Mouse (Mus musculus) MEL (cell line): ENCODE results near the gene St7. TPM values are rescaled to one million over a fixed set of nuclear protein-coding genes. Genes with fewer than 3 reads are reported as not detected.

Experiments used
- DNase-seq: peaks from one replicate; pipeline ENCODE4 v3.0.0; 2011; ENCODE audit warnings: low read depth, low spot score
- H3K27ac ChIP-seq: 2 replicates; pipeline ENCODE4 v1.5.1; 2012; ENCODE audit warnings: low read depth, mild to moderate bottlenecking, control low read depth, low read length, moderate library complexity; ENCODE audit not compliant: control insufficient read depth
- H3K27me3 ChIP-seq, 2 experiments: fragments of 150-350 bp in 1 of 2; sonication (generic) in 1 of 2; 2 replicates each; pipeline ENCODE4 v1.6.1; 2012; ENCODE audit warnings: low read length in 2 of 2, mild to moderate bottlenecking in 2 of 2, improper control_type of control experiment in 1 of 2, moderate library complexity in 1 of 2; ENCODE audit not compliant: insufficient read depth in 2 of 2, control insufficient read depth in 1 of 2
- H3K36me3 ChIP-seq, 2 experiments: 2 replicates each; pipeline ENCODE4 v1.6.1; 2012 to 2014; ENCODE audit warnings: low read length in 2 of 2, improper control_type of control experiment in 1 of 2, inconsistent platforms in 1 of 2, mild to moderate bottlenecking in 1 of 2; ENCODE audit not compliant: insufficient read depth in 2 of 2, control insufficient read depth in 1 of 2
- H3K4me1 ChIP-seq, 2 experiments: fragments of 150-350 bp in 1 of 2; sonication (generic) in 1 of 2; 2 replicates each; pipeline ENCODE4 v1.6.1; 2012; ENCODE audit warnings: low read length in 2 of 2, improper control_type of control experiment in 1 of 2, mild to moderate bottlenecking in 1 of 2; ENCODE audit not compliant: insufficient read depth in 2 of 2, control insufficient read depth in 1 of 2
- H3K4me3 ChIP-seq, 2 experiments: fragments of 150-350 bp in 1 of 2; sonication (generic) in 1 of 2; 2 replicates each; pipeline ENCODE4 v1.5.1; 2012; ENCODE audit warnings: low read depth in 2 of 2, low read length in 2 of 2, mild to moderate bottlenecking in 2 of 2, moderate library complexity in 2 of 2, control low read depth in 1 of 2, improper control_type of control experiment in 1 of 2; ENCODE audit not compliant: control insufficient read depth in 1 of 2, insufficient read depth in 1 of 2
- H3K79me2 ChIP-seq: 2 replicates; pipeline ENCODE4 v1.6.1; 2012; ENCODE audit warnings: mild to moderate bottlenecking, low read length, moderate library complexity; ENCODE audit not compliant: control insufficient read depth, poor library complexity, insufficient read depth
- H3K9ac ChIP-seq: 2 replicates; pipeline ENCODE4 v1.6.1; 2012; ENCODE audit warnings: low read depth, mild to moderate bottlenecking, control low read depth, low read length, moderate library complexity; ENCODE audit not compliant: control insufficient read depth, poor library complexity, severe bottlenecking
- H3K9me3 ChIP-seq: fragments of 150-350 bp; sonication (generic); replicated peaks from 2 replicates; pipeline ENCODE4 v1.6.1; 2012; ENCODE audit warnings: mild to moderate bottlenecking, low read length, improper control_type of control experiment, moderate library complexity; ENCODE audit not compliant: insufficient read depth
- BHLHE40 ChIP-seq: IDR thresholded peaks from 2 replicates; pipeline ENCODE4 v1.6.1; 2012; ENCODE audit warnings: low read depth, mild to moderate bottlenecking, inconsistent platforms, low read length, improper control_type of control experiment, borderline replicate concordance
- CTCF ChIP-seq, 3 experiments: IDR thresholded peaks in 2 of 3; conservative IDR thresholded peaks in 1 of 3; 2 replicates each; pipeline ENCODE4 v1.5.1; 2011 to 2012; ENCODE audit warnings: low read length in 3 of 3, low read depth in 2 of 3, mild to moderate bottlenecking in 2 of 3, improper control_type of control experiment in 1 of 3, inconsistent platforms in 1 of 3, mixed read lengths in 1 of 3, moderate library complexity in 1 of 3; ENCODE audit not compliant: control insufficient read depth in 1 of 3, insufficient read depth in 1 of 3, poor library complexity in 1 of 3, severe bottlenecking in 1 of 3
- EP300 ChIP-seq, 2 experiments: IDR thresholded peaks; 2 replicates each; pipeline ENCODE4 v1.6.1; 2011; ENCODE audit warnings: improper control_type of control experiment in 2 of 2, low read length in 2 of 2, low read depth in 1 of 2, mild to moderate bottlenecking in 1 of 2
- ETS1 ChIP-seq: IDR thresholded peaks from 2 replicates; pipeline ENCODE4 v1.6.1; 2012; ENCODE audit warnings: low read depth, mild to moderate bottlenecking, inconsistent platforms, low read length, improper control_type of control experiment, moderate library complexity
- GATA1 ChIP-seq: IDR thresholded peaks from 2 replicates; pipeline ENCODE4 v1.6.1; 2011; ENCODE audit warnings: low read depth, low read length, improper control_type of control experiment
- HCFC1 ChIP-seq: IDR thresholded peaks from 2 replicates; pipeline ENCODE4 v1.6.1; 2012; ENCODE audit warnings: low read depth, mild to moderate bottlenecking, inconsistent platforms, low read length, improper control_type of control experiment, moderate library complexity
- MAFK ChIP-seq: IDR thresholded peaks from 2 replicates; pipeline ENCODE4 v1.6.1; 2011; ENCODE audit warnings: low read depth, mild to moderate bottlenecking, low read length, improper control_type of control experiment, borderline replicate concordance
- MAZ ChIP-seq: IDR thresholded peaks from 2 replicates; pipeline ENCODE4 v1.6.1; 2012; ENCODE audit warnings: low read depth, mild to moderate bottlenecking, inconsistent platforms, low read length, improper control_type of control experiment
- MXI1 ChIP-seq: IDR thresholded peaks from 2 replicates; pipeline ENCODE4 v1.6.1; 2011; ENCODE audit warnings: mild to moderate bottlenecking, low read depth, low read length, improper control_type of control experiment
- MYB ChIP-seq: IDR thresholded peaks from 2 replicates; pipeline ENCODE4 v1.6.1; 2011; ENCODE audit warnings: mild to moderate bottlenecking, low read depth, low read length, improper control_type of control experiment
- NELFE ChIP-seq: IDR thresholded peaks from 2 replicates; pipeline ENCODE4 v1.6.1; 2011; ENCODE audit warnings: low read depth, low read length, improper control_type of control experiment
- NRF1 ChIP-seq: IDR thresholded peaks from 2 replicates; pipeline ENCODE4 v1.6.1; 2014; ENCODE audit warnings: low read depth, mild to moderate bottlenecking, inconsistent platforms, low read length, improper control_type of control experiment, moderate library complexity; ENCODE audit not compliant: poor library complexity, insufficient read depth, severe bottlenecking
- POLR2A ChIP-seq, 2 experiments: IDR thresholded peaks; 2 replicates each; pipeline ENCODE4 v1.6.1; 2011 to 2012; ENCODE audit warnings: low read length in 2 of 2, mild to moderate bottlenecking in 2 of 2, control low read depth in 1 of 2, improper control_type of control experiment in 1 of 2, low read depth in 1 of 2, moderate library complexity in 1 of 2; ENCODE audit not compliant: control insufficient read depth in 1 of 2, insufficient read depth in 1 of 2, poor library complexity in 1 of 2
- POLR2AphosphoS2 ChIP-seq: IDR thresholded peaks from 2 replicates; pipeline ENCODE4 v1.6.1; 2011; ENCODE audit warnings: low read length, improper control_type of control experiment
- POLR2AphosphoS5 ChIP-seq: IDR thresholded peaks from 2 replicates; pipeline ENCODE4 v1.6.1; 2012; ENCODE audit warnings: low read depth, borderline replicate concordance, mild to moderate bottlenecking, inconsistent platforms, low read length, moderate library complexity, mixed read lengths
- RCOR1 ChIP-seq: IDR thresholded peaks from 2 replicates; pipeline ENCODE4 v1.6.1; 2012; ENCODE audit warnings: low read depth, mild to moderate bottlenecking, inconsistent platforms, low read length, improper control_type of control experiment
- SIN3A ChIP-seq: IDR thresholded peaks from 2 replicates; pipeline ENCODE4 v1.6.1; 2012; ENCODE audit warnings: low read length, improper control_type of control experiment, inconsistent platforms
- TBP ChIP-seq: IDR thresholded peaks from 2 replicates; pipeline ENCODE4 v1.8.0; 2011; ENCODE audit warnings: low read depth, low read length, improper control_type of control experiment
- USF1 ChIP-seq: IDR thresholded peaks from 2 replicates; pipeline ENCODE4 v1.6.1; 2014; ENCODE audit warnings: low read depth, mild to moderate bottlenecking, inconsistent platforms, low read length, improper control_type of control experiment, moderate library complexity
- ZKSCAN1 ChIP-seq: IDR thresholded peaks from 2 replicates; pipeline ENCODE4 v1.6.1; 2012; ENCODE audit warnings: low read depth, mild to moderate bottlenecking, inconsistent platforms, low read length, improper control_type of control experiment, moderate library complexity
- ZMIZ1 ChIP-seq: IDR thresholded peaks from 2 replicates; pipeline ENCODE4 v1.6.1; 2012; ENCODE audit warnings: low read depth, mild to moderate bottlenecking, inconsistent platforms, low read length, improper control_type of control experiment, moderate library complexity
- ZNF384 ChIP-seq: IDR thresholded peaks from 2 replicates; pipeline ENCODE4 v1.6.1; 2012; ENCODE audit warnings: low read depth, mild to moderate bottlenecking, inconsistent platforms, low read length, improper control_type of control experiment
- polyA plus RNA-seq, 2 experiments: library from polyadenylated mRNA; stranded (reverse) in 1 of 2; unstranded in 1 of 2; fragments of >175 nt in 1 of 2; fragments of >200 nt in 1 of 2; gene quantifications; 2 replicates each; pipeline versions ENCODE4 v1.2.1 to v1.2.4; 2012; ENCODE audit warnings: low replicate concordance in 2 of 2, low read depth in 1 of 2; ENCODE audit not compliant: insufficient read length in 2 of 2, insufficient read depth in 1 of 2, missing spikeins in 1 of 2
- total RNA-seq: library from RNA; depleted of rRNA; stranded (reverse); fragments of 300-350 nt; gene quantifications from 2 replicates; pipeline ENCODE4 v1.2.3, GENCODE M21; 2012

The St7 gene
- total and polyA plus RNA-seq, 3 experiments: 34.4 to 48.5 TPM; not detected in 1

- peak overlapping the region; percentile 84 for H3K27ac ChIP-seq
- peaks cover 0 to 24% of the 10 kb centered on the region in 2 experiments; a peak in 2 of 4 replicates for H3K36me3 ChIP-seq
- H3K4me3 ChIP-seq: peak overlapping the region; percentile 58 to 77
- TF ChIP-seq GATA1 (peak; percentile 57; the same call in 1 of the 2 replicates), RCOR1 (peak; percentile 42; the same call in 1 of the 2 replicates), ZNF384 (peak; percentile 56; the same call in 1 of the 2 replicates), MXI1 (peak; percentile 34), MAZ (peak; percentile 46; the same call in 1 of the 2 replicates), USF1 (0 out of 2 replicates have a peak, but pooled peaks have one; percentile 19), POLR2A (IDR thresholded peaks at IDR 0.05; ENCODE audit: control insufficient read depth in 1 of 2, insufficient read depth in 1 of 2, low read depth in 1 of 2, low read length in 2 of 2, poor library complexity in 1 of 2) (peak in 1 of 2 experiments; percentile 54; a peak in 2 of 4 replicates), MAFK (peak; percentile 84), POLR2AphosphoS5 (peak; percentile 34; the same call in 1 of the 2 replicates), CTCF (IDR thresholded peaks at IDR 0.05 in 2 of 3, conservative IDR thresholded peaks at IDR 0.05 in 1 of 3; ENCODE audit: control insufficient read depth in 1 of 3, insufficient read depth in 1 of 3, low read depth in 2 of 3, low read length in 3 of 3, poor library complexity in 1 of 3, severe bottlenecking in 1 of 3) (no peak), NRF1 (peak; percentile 16; the same call in 1 of the 2 replicates), EP300 (IDR thresholded peaks at IDR 0.05; ENCODE audit: low read depth in 1 of 2, low read length in 2 of 2) (peak; percentile 67 to 73), ZMIZ1 (no peak), NELFE (no peak), ETS1 (peak; percentile 97), SIN3A (peak; percentile 82), TBP (peak; percentile 44), BHLHE40 (peak; percentile 79; the same call in 1 of the 2 replicates), POLR2AphosphoS2 (no peak)
- peak overlapping the region; percentile 58 for H3K9ac ChIP-seq
- no peaks in the 10 kb centered on the region for H3K27me3 ChIP-seq
- H3K9me3 ChIP-seq: no peaks in the 10 kb centered on the region
- peaks cover 7 to 9% of the 10 kb centered on the region in 2 experiments for H3K4me1 ChIP-seq
- peaks cover 30% of the 10 kb centered on the region for H3K79me2 ChIP-seq
- peak; percentile 92 for DNase-seq
Measured at GRCm38 (mm10) chr6:17748866-17749582, 56.3 kb downstream of the St7 start.

DNA sequence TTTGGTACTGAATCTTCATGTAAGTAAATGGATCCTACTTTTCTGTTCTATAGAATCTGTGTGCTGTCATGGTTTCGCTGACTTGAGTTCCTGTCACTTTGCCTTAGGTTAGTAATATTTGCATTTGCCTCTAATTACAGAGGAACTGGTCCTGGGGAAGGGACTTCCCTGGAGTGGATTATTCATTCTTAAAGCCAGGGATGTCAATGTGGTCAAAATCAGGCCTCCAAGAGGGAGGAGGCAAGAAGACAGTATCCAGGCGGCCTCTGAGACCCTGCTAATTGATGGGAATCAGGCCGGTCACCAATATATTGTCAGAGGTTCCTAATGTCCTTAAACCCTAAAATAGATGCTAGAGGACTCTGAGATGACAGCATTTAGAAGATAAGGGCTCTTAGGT, 56.9 kb downstream of the St7 start:
- Histone ChIP-seq H3K4me3 (peak overlapping the region; percentile 58 to 77), H3K4me1 (peaks cover 7 to 9% of the 10 kb centered on the region in 2 experiments), H3K27ac (peak overlapping the region; percentile 84), H3K27me3 (no peaks in the 10 kb centered on the region), H3K36me3 (peaks cover 0 to 23% of the 10 kb centered on the region in 2 experiments; a peak in 2 of 4 replicates), H3K9me3 (no peaks in the 10 kb centered on the region), H3K79me2 (peaks cover 27% of the 10 kb centered on the region), H3K9ac (peak overlapping the region; percentile 58)
- TF ChIP-seq MAFK (no peak), ZKSCAN1 (no peak), MAZ (no peak), HCFC1 (no peak), NELFE (no peak), MXI1 (peak; percentile 14; the same call in 1 of the 2 replicates), MYB (no peak)
- no peak for DNase-seq
